Comparison of ENCODE assay signal across 8 mouse cellular contexts in genomic region chr8:57576238-57576637, GRCm38 (mm10).
DNase-seq lines count a peak whose midpoint lies in the region; ATAC-seq and TF ChIP-seq lines count a peak whose summit lies in the region.

No protein-coding gene starts in this region.

- peaks cover 3% of the 10 kb centered on the region; the same call in 1 of the 2 replicates for H3K36me3 ChIP-seq in limb, embryonic 12.5 days
- H3K36me3 ChIP-seq in limb, embryonic 10.5 days = peaks cover 10% of the 10 kb centered on the region; the same call in 1 of the 2 replicates
- H3K36me3 ChIP-seq in kidney, postnatal 0 days (ENCODE audit: insufficient read depth, low read length) = no peaks in the 10 kb centered on the region

- TF ChIP-seq CTCF in kidney, postnatal 0 days (IDR thresholded peaks at IDR 0.05; ENCODE audit: low read depth) = peak; percentile 43

- no peak for DNase-seq in limb, embryonic 10.5 days (ENCODE audit: low spot score)
- DNase-seq in cerebellum, postnatal 25 days = peak; percentile 58 to 64
- DNase-seq in heart, adult 9 months (ENCODE audit: low spot score in 2 of 2) = peak; percentile 76 to 77
- peak; percentile 64 for DNase-seq in kidney, postnatal 0 days (ENCODE audit: low spot score)
- peak; percentile 39 for DNase-seq in mesoderm, embryonic 11.5 days (ENCODE audit: low read depth, low spot score)
- peak; percentile 82 to 84 for DNase-seq in spleen, postnatal 36 days (ENCODE audit: low spot score in 2 of 2)
- DNase-seq in left cerebral cortex, adult 18-20 months (ENCODE audit: low spot score in 2 of 2) = no peak

- 74% methylated on average over 7 of the region's 7 CpGs for WGBS in limb, embryonic 12.5 days
- WGBS in limb, embryonic 10.5 days = 69% methylated on average over 7 of the region's 7 CpGs
- WGBS in kidney, postnatal 0 days = 50% methylated on average over 7 of the region's 7 CpGs

- H3K9ac ChIP-seq in limb, embryonic 12.5 days (replicated peaks) = no peak overlapping the region
- no peak overlapping the region for H3K9ac ChIP-seq in kidney, postnatal 0 days (ENCODE audit: low read depth, low read length)

- H3K4me3 ChIP-seq in limb, embryonic 12.5 days (replicated peaks) = no peak overlapping the region
- H3K4me3 ChIP-seq in limb, embryonic 10.5 days = no peak overlapping the region
- no peak overlapping the region for H3K4me3 ChIP-seq in kidney, postnatal 0 days (replicated peaks; ENCODE audit: low read depth, low read length)

- no peak overlapping the region for H3K4me2 ChIP-seq in limb, embryonic 12.5 days
- no peak overlapping the region for H3K4me2 ChIP-seq in kidney, postnatal 0 days (ENCODE audit: low read length)

- ATAC-seq in limb, embryonic 12.5 days (ENCODE audit: insufficient number of reproducible peaks, insufficient read depth, low FRiP score, low TSS enrichment, low read depth) = 0 out of 2 replicates have a peak, but pooled peaks have one; percentile 42
- ATAC-seq in kidney, postnatal 0 days (replicated peaks; ENCODE audit: low FRiP score, low read depth) = no peak; the same call in 1 of the 2 replicates

- peaks cover 8% of the 10 kb centered on the region; the same call in 1 of the 2 replicates for H3K4me1 ChIP-seq in limb, embryonic 12.5 days (replicated peaks)
- H3K4me1 ChIP-seq in limb, embryonic 10.5 days = peaks cover 3% of the 10 kb centered on the region; the same call in 1 of the 2 replicates
- H3K4me1 ChIP-seq in kidney, postnatal 0 days (replicated peaks; ENCODE audit: insufficient read depth, low read length) = no peaks in the 10 kb centered on the region

- no peaks in the 10 kb centered on the region for H3K9me3 ChIP-seq in limb, embryonic 12.5 days
- no peaks in the 10 kb centered on the region for H3K9me3 ChIP-seq in limb, embryonic 10.5 days (replicated peaks)
- no peaks in the 10 kb centered on the region for H3K9me3 ChIP-seq in kidney, postnatal 0 days (replicated peaks; ENCODE audit: low read length)

- H3K27ac ChIP-seq in limb, embryonic 12.5 days = no peak overlapping the region
- no peak overlapping the region for H3K27ac ChIP-seq in limb, embryonic 10.5 days
- no peak overlapping the region for H3K27ac ChIP-seq in kidney, postnatal 0 days

- no peaks in the 10 kb centered on the region for H3K27me3 ChIP-seq in limb, embryonic 12.5 days
- no peaks in the 10 kb centered on the region for H3K27me3 ChIP-seq in limb, embryonic 10.5 days (ENCODE audit: low read depth, poor library complexity, severe bottlenecking)
- no peaks in the 10 kb centered on the region for H3K27me3 ChIP-seq in kidney, postnatal 0 days (ENCODE audit: insufficient read depth, low read length)

Comparison
In these comparisons a context has a peak if more than half of its experiments do, and no peak if none do; other contexts are left out.
1. DNase-seq: peak in cerebellum, postnatal 25 days (2 of 2), heart, adult 9 months (2 of 2), kidney, postnatal 0 days (single experiment), mesoderm, embryonic 11.5 days (single experiment) and spleen, postnatal 36 days (2 of 2); none in limb, embryonic 10.5 days (single experiment) and left cerebral cortex, adult 18-20 months (0 of 2).